Mouse (Mus musculus) midbrain, embryonic 11.5 days (tissue): ENCODE data around the gene Wdfy2. TPM values are rescaled to one million over a fixed set of nuclear protein-coding genes. Genes with fewer than 3 reads are reported as not detected.

Source experiments
- ATAC-seq: fragments of 200-750 bp; cut with Nextera tagmentation; 2 replicates; pipeline ENCODE4 v1.8.0; 2017; ENCODE audit warnings: moderate TSS enrichment, moderate library complexity; ENCODE audit not compliant: low FRiP score
- DNase-seq: peaks from one replicate; pipeline ENCODE4 v3.0.0; 2015; ENCODE audit warnings: low spot score; ENCODE audit errors: missing footprints
- H3K27ac ChIP-seq: fragments of 300-500 bp; sonication (generic); 2 replicates; pipeline ENCODE4 v1.5.1; 2014; ENCODE audit warnings: low read depth, low read length
- H3K27me3 ChIP-seq: fragments of 300-500 bp; sonication (generic); 2 replicates; pipeline ENCODE4 v1.6.1; 2014; ENCODE audit warnings: mild to moderate bottlenecking, low read length, moderate library complexity, mixed read lengths; ENCODE audit not compliant: control insufficient read depth, insufficient read depth
- H3K36me3 ChIP-seq: fragments of 300-500 bp; sonication (generic); 2 replicates; pipeline ENCODE4 v1.6.1; 2014; ENCODE audit warnings: mild to moderate bottlenecking, low read length, moderate library complexity, mixed read lengths; ENCODE audit not compliant: control insufficient read depth, insufficient read depth
- H3K4me1 ChIP-seq: fragments of 300-500 bp; sonication (generic); 2 replicates; pipeline ENCODE4 v1.6.1; 2014; ENCODE audit warnings: low read length; ENCODE audit not compliant: control insufficient read depth, insufficient read depth
- H3K4me2 ChIP-seq: fragments of 300-500 bp; sonication (generic); 2 replicates; pipeline ENCODE4 v1.6.1; 2014; ENCODE audit warnings: mild to moderate bottlenecking, moderate library complexity
- H3K4me3 ChIP-seq: fragments of 300-500 bp; sonication (generic); 2 replicates; pipeline ENCODE4 v1.5.1; 2014; ENCODE audit warnings: low read depth, low read length
- H3K9ac ChIP-seq: fragments of 300-500 bp; sonication (generic); 2 replicates; pipeline ENCODE4 v1.6.1; 2014; ENCODE audit warnings: low read length
- H3K9me3 ChIP-seq: fragments of 300-500 bp; sonication (generic); 2 replicates; pipeline ENCODE4 v1.6.1; 2016; ENCODE audit warnings: low read length; ENCODE audit not compliant: control insufficient read depth
- WGBS: fragments of 180-500 bp; shearing (Covaris S2); extraction: QIAGEN DNeasy Blood & Tissue Kit; methylation state at CpG from one replicate; pipeline ENCODE4 v1.1.7; 2014; 5-methylcytosine and 5-hydroxymethylcytosine counted together
- polyA plus RNA-seq: library from polyadenylated mRNA; unstranded; fragments of >200 nt; fragmentation: Nextera tagmentation; extraction: Ambion mirVana; gene quantifications from 2 replicates; pipeline ENCODE4 v1.2.1, GENCODE M21; 2014

The Wdfy2 gene
- polyA plus RNA-seq, 1 experiment from 2014 or later: 15.9 TPM

DNA sequence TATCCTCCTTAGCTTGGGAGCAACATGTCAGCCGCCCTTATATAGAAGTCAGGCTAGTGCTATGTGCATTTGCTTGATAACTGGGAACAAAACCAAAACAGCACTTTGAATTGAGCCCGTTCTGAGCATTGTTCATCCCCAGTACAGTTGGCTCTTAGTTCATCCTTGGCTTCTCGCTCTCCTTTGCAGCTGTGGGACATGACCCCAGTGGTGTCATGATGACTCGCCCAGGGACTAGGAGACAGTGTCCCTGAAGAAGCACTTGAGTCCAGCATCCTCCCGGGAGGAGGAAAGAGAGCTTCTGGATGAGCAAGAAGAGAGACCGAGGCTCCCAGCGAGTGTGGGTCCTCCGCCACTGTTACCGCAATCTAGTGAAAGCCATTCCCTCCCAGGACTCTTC, 118.6 kb downstream of the Wdfy2 start:
- H3K4me3 ChIP-seq: no peak overlapping the region

DNA sequence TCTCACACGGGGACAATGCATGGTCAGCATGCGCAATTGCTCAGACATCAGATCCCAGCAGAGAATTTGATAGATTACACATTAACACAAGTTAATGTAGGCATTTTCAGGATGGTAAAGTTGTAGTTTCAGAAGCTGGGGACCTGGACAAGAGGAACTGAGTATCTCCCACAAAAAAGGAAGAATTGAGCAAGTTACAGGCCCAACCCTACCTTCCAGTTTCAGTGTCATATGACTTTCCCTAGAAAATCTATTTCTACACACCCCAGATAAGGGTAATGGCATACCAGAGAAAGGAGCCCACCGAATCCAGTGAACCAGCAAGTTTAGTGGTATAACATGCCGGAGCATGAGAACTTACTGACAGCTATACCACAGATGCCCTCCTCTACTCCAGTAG, 126.2 kb downstream of the Wdfy2 start:
- H3K36me3 ChIP-seq: no peaks in the 10 kb centered on the region
- no peak overlapping the region for H3K4me2 ChIP-seq
- H3K27me3 ChIP-seq: no peaks in the 10 kb centered on the region
- no peak overlapping the region for H3K27ac ChIP-seq
- no peaks in the 10 kb centered on the region for H3K9me3 ChIP-seq
- ATAC-seq (no peak), DNase-seq (peak; percentile 79)
- H3K4me1 ChIP-seq: peaks cover 2% of the 10 kb centered on the region; the same call in 1 of the 2 replicates
- no peak overlapping the region for H3K9ac ChIP-seq
- WGBS: 87% methylated on average over 4 of the region's 4 CpGs
- no peak overlapping the region for H3K4me3 ChIP-seq

More for the DNA sequence above, 118.6 kb downstream of the Wdfy2 start:
- no peak for DNase-seq
- Histone ChIP-seq H3K9me3 (no peaks in the 10 kb centered on the region), H3K4me2 (no peak overlapping the region), H3K9ac (no peak overlapping the region), H3K36me3 (peaks cover 4% of the 10 kb centered on the region), H3K27me3 (no peaks in the 10 kb centered on the region), H3K27ac (no peak overlapping the region), H3K4me1 (no peaks in the 10 kb centered on the region)
- 92% methylated on average over 9 of the region's 9 CpGs for WGBS
- no peak for ATAC-seq

GRCm38 (mm10) chr14:62965342-62965741, 127.9 kb downstream of the Wdfy2 start:
- WGBS: 89% methylated on average over 5 of the region's 5 CpGs
- no peak overlapping the region for H3K4me2 ChIP-seq
- no peaks in the 10 kb centered on the region for H3K27me3 ChIP-seq
- H3K36me3 ChIP-seq: no peaks in the 10 kb centered on the region
- DNase-seq: peak; percentile 57
- H3K9me3 ChIP-seq: no peaks in the 10 kb centered on the region
- H3K9ac ChIP-seq: no peak overlapping the region
- no peak overlapping the region for H3K4me3 ChIP-seq
- peak; percentile 11; the same call in 1 of the 2 replicates for ATAC-seq
- H3K4me1 ChIP-seq: peaks cover 2% of the 10 kb centered on the region; the same call in 1 of the 2 replicates
- no peak overlapping the region for H3K27ac ChIP-seq

- peak overlapping the region; percentile 18; the same call in 1 of the 2 replicates for H3K9ac ChIP-seq
- peak overlapping the region; percentile 19; the same call in 1 of the 2 replicates for H3K4me3 ChIP-seq
- H3K4me2 ChIP-seq: peak overlapping the region; percentile 40
- no peaks in the 10 kb centered on the region for H3K36me3 ChIP-seq
- no peaks in the 10 kb centered on the region for H3K27me3 ChIP-seq
- H3K9me3 ChIP-seq: no peaks in the 10 kb centered on the region
- WGBS: 21% methylated on average over 15 of the region's 15 CpGs
- ATAC-seq: no peak
- H3K4me1 ChIP-seq: peaks cover 2% of the 10 kb centered on the region; the same call in 1 of the 2 replicates
- peak; percentile 86 for DNase-seq
- H3K27ac ChIP-seq: no peak overlapping the region
Measured at GRCm38 (mm10) chr14:62965811-62966520, 128.5 kb downstream of the Wdfy2 start.

- peak; percentile 93 for DNase-seq
- WGBS: 15% methylated on average over 5 of the region's 5 CpGs
- Histone ChIP-seq H3K4me2 (no peak overlapping the region), H3K36me3 (no peaks in the 10 kb centered on the region), H3K4me3 (no peak overlapping the region), H3K9me3 (no peaks in the 10 kb centered on the region), H3K27ac (no peak overlapping the region), H3K27me3 (no peaks in the 10 kb centered on the region), H3K9ac (no peak overlapping the region; the same call in 1 of the 2 replicates), H3K4me1 (no peaks in the 10 kb centered on the region; the same call in 1 of the 2 replicates)
- no peak for ATAC-seq
Measured at GRCm38 (mm10) chr14:62975046-62975445, 137.6 kb downstream of the Wdfy2 start.

GRCm38 (mm10) chr14:62979815-62980214, 142.3 kb downstream of the Wdfy2 start:
- Histone ChIP-seq H3K9me3 (no peaks in the 10 kb centered on the region), H3K36me3 (no peaks in the 10 kb centered on the region), H3K4me3 (no peak overlapping the region), H3K27ac (no peak overlapping the region), H3K4me2 (no peak overlapping the region), H3K27me3 (no peaks in the 10 kb centered on the region), H3K9ac (no peak overlapping the region), H3K4me1 (no peaks in the 10 kb centered on the region; the same call in 1 of the 2 replicates)
- ATAC-seq (no peak), DNase-seq (no peak)
- 78% methylated on average over 1 of the region's 1 CpGs for WGBS

GRCm38 (mm10) chr14:62984410-62984809, 146.9 kb downstream of the Wdfy2 start, which contains the start of gene Defb48:
Gene Defb48, minus strand, starts transcription at chr14:62984510.
- peak; percentile 66 for DNase-seq

DNA sequence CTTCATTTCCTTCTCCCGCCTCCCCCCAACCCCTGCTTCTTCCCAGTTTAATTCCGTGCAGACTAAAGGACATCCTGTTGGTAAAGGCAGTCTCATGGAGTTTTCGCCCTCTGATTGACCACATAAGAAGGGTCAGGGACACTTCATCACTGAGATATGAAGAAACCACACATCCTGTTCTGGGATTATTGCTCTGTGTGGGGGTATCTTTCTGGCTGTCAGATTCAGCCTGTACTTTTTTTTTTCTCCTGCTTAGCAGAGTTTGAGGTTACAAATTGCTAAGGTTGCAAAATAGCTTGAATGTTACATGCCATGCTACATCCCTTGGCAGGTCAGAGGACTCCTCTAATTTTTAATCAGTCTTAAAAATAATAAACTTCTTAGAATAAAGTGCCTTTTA, 153.8 kb downstream of the Wdfy2 start:
- H3K9ac ChIP-seq: no peak overlapping the region
- no peaks in the 10 kb centered on the region for H3K27me3 ChIP-seq
- ATAC-seq: no peak
- H3K9me3 ChIP-seq: peaks cover 3% of the 10 kb centered on the region; the same call in 1 of the 2 replicates
- no peak overlapping the region for H3K4me2 ChIP-seq
- H3K27ac ChIP-seq: no peak overlapping the region
- 81% methylated on average over 3 of the region's 3 CpGs for WGBS
- H3K4me1 ChIP-seq: no peaks in the 10 kb centered on the region
- no peak for DNase-seq
- no peak overlapping the region for H3K4me3 ChIP-seq
- no peaks in the 10 kb centered on the region for H3K36me3 ChIP-seq

More at GRCm38 (mm10) chr14:62984410-62984809, 146.9 kb downstream of the Wdfy2 start, which contains the start of gene Defb48:
- Histone ChIP-seq H3K4me2 (no peak within 1 kb of the TSS), H3K4me3 (no peak within 1 kb of the TSS), H3K9me3 (peaks cover 3% of the 10 kb centered on the region; the same call in 1 of the 2 replicates), H3K36me3 (no peaks in the 10 kb centered on the region), H3K9ac (no peak within 1 kb of the TSS), H3K4me1 (no peaks in the 10 kb centered on the region), H3K27me3 (no peaks in the 10 kb centered on the region), H3K27ac (no peak within 1 kb of the TSS)
- no peak for ATAC-seq
- 76% methylated on average over 1 of the region's 1 CpGs for WGBS

DNA sequence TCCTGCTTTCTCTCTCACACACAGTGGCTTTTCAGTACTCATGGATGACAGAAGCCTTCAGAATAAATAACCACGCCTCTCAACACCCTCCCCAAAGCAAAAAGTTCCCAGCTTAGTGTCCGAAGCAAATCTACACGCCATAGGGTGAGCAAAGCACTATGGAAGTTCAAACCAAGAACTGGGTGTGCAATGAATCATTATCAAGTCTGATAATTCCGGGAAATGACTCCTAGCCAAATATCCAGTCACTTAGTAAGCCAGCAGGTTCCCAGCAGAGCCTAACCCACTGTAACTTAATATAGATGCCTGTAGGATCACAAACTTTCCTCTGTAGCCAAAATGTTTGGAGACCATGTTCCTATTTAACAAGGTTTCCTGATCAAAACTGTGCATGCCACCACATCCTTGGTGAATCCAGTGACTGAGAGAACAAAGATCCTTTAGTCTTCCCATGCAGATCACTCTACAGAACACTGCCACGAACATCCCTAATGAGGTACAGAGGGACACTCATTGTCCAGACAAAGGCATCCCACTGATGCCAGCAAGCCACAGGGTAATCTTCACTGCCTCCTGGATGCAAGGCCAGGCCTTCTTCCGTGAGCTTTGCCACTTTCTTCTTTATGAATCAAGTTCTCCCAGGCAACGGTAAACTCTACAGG, 154.5 kb downstream of the Wdfy2 start:
- Histone ChIP-seq H3K27ac (no peak overlapping the region), H3K36me3 (no peaks in the 10 kb centered on the region), H3K9ac (no peak overlapping the region), H3K27me3 (no peaks in the 10 kb centered on the region), H3K9me3 (peaks cover 3% of the 10 kb centered on the region; the same call in 1 of the 2 replicates), H3K4me1 (no peaks in the 10 kb centered on the region), H3K4me2 (no peak overlapping the region), H3K4me3 (no peak overlapping the region)
- ATAC-seq: no peak
- WGBS: 49% methylated on average over 7 of the region's 7 CpGs
- DNase-seq: no peak
